Mouse (Mus musculus): ENCODE measurements at regions not wholly inside any gene's neighbourhood (a gene's known extent, or its start where the extent isn't known, plus 50 kb on each side); places are given as distances from the start of the nearest gene placed in this dataset.

- no peak for TF ChIP-seq CHD2 (IDR thresholded peaks at IDR 0.05; ENCODE audit: low read depth, low read length)
- H3K4me3 ChIP-seq (ENCODE audit: insufficient read depth in 1 of 2, low read depth in 1 of 2, low read length in 2 of 2, poor library complexity in 1 of 2, severe bottlenecking in 1 of 2), result no peak overlapping the region
- no peaks in the 10 kb centered on the region for H3K36me3 ChIP-seq (ENCODE audit: control insufficient read depth, insufficient read depth, low read length, poor library complexity, severe bottlenecking)
- DNase-seq (ENCODE audit: low read depth, low spot score), result no peak
- H3K27ac ChIP-seq (ENCODE audit: insufficient read depth, low read depth, low read length, poor library complexity, severe bottlenecking), result no peak overlapping the region
- no peaks in the 10 kb centered on the region for H3K9me3 ChIP-seq (ENCODE audit: control insufficient read depth, insufficient read depth, low read depth, low read length)
- H3K4me1 ChIP-seq (ENCODE audit: control insufficient read depth in 2 of 2, insufficient read depth in 2 of 2, low read length in 2 of 2, poor library complexity in 1 of 2), result no peaks in the 10 kb centered on the region
- in situ Hi-C loops (cut with MboI; ENCODE audit: low sequenced_read_pairs in 2 of 2, unreplicated experiment in 2 of 2), result no loop called here
- no peak overlapping the region for H3K9ac ChIP-seq (ENCODE audit: insufficient read depth, low read depth, low read length, poor library complexity, severe bottlenecking)
Observed at GRCm38 (mm10) chr1:45599421-45599820, 96.3 kb upstream of the Col5a2 start.

DNA sequence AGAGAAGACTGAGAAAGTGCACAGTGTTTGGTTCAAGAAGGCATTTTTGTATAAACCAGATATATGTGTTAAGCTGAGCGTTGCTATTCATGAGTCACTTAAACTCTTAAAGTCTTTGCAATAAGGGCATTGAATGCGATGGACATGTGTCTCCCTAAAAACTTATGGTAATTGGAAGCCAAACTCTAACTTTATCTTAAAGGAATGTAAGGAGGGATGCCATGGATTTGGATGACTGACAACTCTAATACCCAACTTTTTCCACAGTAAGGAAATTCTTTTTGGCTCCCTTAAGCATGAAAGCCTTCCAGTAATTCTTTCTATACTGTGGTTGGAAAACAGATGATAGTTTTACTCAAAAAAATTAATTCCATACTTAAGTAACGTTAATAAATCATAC lies 96.9 kb upstream of the Col5a2 start:
- in situ Hi-C loops (cut with MboI; ENCODE audit: low sequenced_read_pairs in 2 of 2, unreplicated experiment in 2 of 2), result no loop called here
- no peak for TF ChIP-seq CHD2 (IDR thresholded peaks at IDR 0.05; ENCODE audit: low read depth, low read length)
- TF ChIP-seq ZNF384 (IDR thresholded peaks at IDR 0.05; ENCODE audit: low read depth, low read length), result no peak
- TF ChIP-seq ZC3H11A (IDR thresholded peaks at IDR 0.05; ENCODE audit: borderline replicate concordance, low read depth, low read length), result no peak
- TF ChIP-seq MAFK (IDR thresholded peaks at IDR 0.05; ENCODE audit: insufficient read depth, low read depth, low read length), result no peak
- no peak for TF ChIP-seq HCFC1 (IDR thresholded peaks at IDR 0.05; ENCODE audit: borderline replicate concordance, insufficient read depth, low read length)
- Histone ChIP-seq H3K4me3 (ENCODE audit: insufficient read depth in 1 of 2, low read depth in 1 of 2, low read length in 2 of 2, poor library complexity in 1 of 2, severe bottlenecking in 1 of 2) (no peak overlapping the region), H3K4me1 (ENCODE audit: control insufficient read depth in 2 of 2, insufficient read depth in 2 of 2, low read length in 2 of 2, poor library complexity in 1 of 2) (no peaks in the 10 kb centered on the region), H3K36me3 (ENCODE audit: control insufficient read depth, insufficient read depth, low read length, poor library complexity, severe bottlenecking) (no peaks in the 10 kb centered on the region), H3K27ac (ENCODE audit: insufficient read depth, low read depth, low read length, poor library complexity, severe bottlenecking) (no peak overlapping the region), H3K9ac (ENCODE audit: insufficient read depth, low read depth, low read length, poor library complexity, severe bottlenecking) (no peak overlapping the region), H3K9me3 (ENCODE audit: control insufficient read depth, insufficient read depth, low read depth, low read length) (no peaks in the 10 kb centered on the region)
- DNase-seq (ENCODE audit: low read depth, low spot score), result no peak

GRCm38 (mm10) chr1:45605571-45605970 lies 102.5 kb upstream of the Col5a2 start:
- Histone ChIP-seq H3K27ac (ENCODE audit: insufficient read depth, low read depth, low read length, poor library complexity, severe bottlenecking) (no peak overlapping the region), H3K4me1 (ENCODE audit: control insufficient read depth in 2 of 2, insufficient read depth in 2 of 2, low read length in 2 of 2, poor library complexity in 1 of 2) (no peaks in the 10 kb centered on the region), H3K4me3 (ENCODE audit: insufficient read depth in 1 of 2, low read depth in 1 of 2, low read length in 2 of 2, poor library complexity in 1 of 2, severe bottlenecking in 1 of 2) (no peak overlapping the region), H3K9me3 (ENCODE audit: control insufficient read depth, insufficient read depth, low read depth, low read length) (no peaks in the 10 kb centered on the region), H3K9ac (ENCODE audit: insufficient read depth, low read depth, low read length, poor library complexity, severe bottlenecking) (no peak overlapping the region), H3K36me3 (ENCODE audit: control insufficient read depth, insufficient read depth, low read length, poor library complexity, severe bottlenecking) (no peaks in the 10 kb centered on the region)
- DNase-seq (ENCODE audit: low read depth, low spot score), result no peak
- in situ Hi-C loops (cut with MboI; ENCODE audit: low sequenced_read_pairs in 2 of 2, unreplicated experiment in 2 of 2), result no loop called here
- TF ChIP-seq ZC3H11A (IDR thresholded peaks at IDR 0.05; ENCODE audit: borderline replicate concordance, low read depth, low read length) (no peak), ZNF384 (IDR thresholded peaks at IDR 0.05; ENCODE audit: low read depth, low read length) (no peak), HCFC1 (IDR thresholded peaks at IDR 0.05; ENCODE audit: borderline replicate concordance, insufficient read depth, low read length) (no peak), CHD2 (IDR thresholded peaks at IDR 0.05; ENCODE audit: low read depth, low read length) (no peak), MAFK (IDR thresholded peaks at IDR 0.05; ENCODE audit: insufficient read depth, low read depth, low read length) (no peak)

GRCm38 (mm10) chr1:45608316-45608715 lies 105.2 kb upstream of the Col5a2 start:
- Histone ChIP-seq H3K9me3 (ENCODE audit: control insufficient read depth, insufficient read depth, low read depth, low read length) (no peaks in the 10 kb centered on the region), H3K4me3 (ENCODE audit: insufficient read depth in 1 of 2, low read depth in 1 of 2, low read length in 2 of 2, poor library complexity in 1 of 2, severe bottlenecking in 1 of 2) (no peak overlapping the region), H3K36me3 (ENCODE audit: control insufficient read depth, insufficient read depth, low read length, poor library complexity, severe bottlenecking) (no peaks in the 10 kb centered on the region), H3K27ac (ENCODE audit: insufficient read depth, low read depth, low read length, poor library complexity, severe bottlenecking) (no peak overlapping the region), H3K4me1 (ENCODE audit: control insufficient read depth in 2 of 2, insufficient read depth in 2 of 2, low read length in 2 of 2, poor library complexity in 1 of 2) (no peaks in the 10 kb centered on the region), H3K9ac (ENCODE audit: insufficient read depth, low read depth, low read length, poor library complexity, severe bottlenecking) (no peak overlapping the region)
- in situ Hi-C loops (cut with MboI; ENCODE audit: low sequenced_read_pairs in 2 of 2, unreplicated experiment in 2 of 2), result no loop called here
- no peak for DNase-seq (ENCODE audit: low read depth, low spot score)
- TF ChIP-seq HCFC1 (IDR thresholded peaks at IDR 0.05; ENCODE audit: borderline replicate concordance, insufficient read depth, low read length), result no peak
- TF ChIP-seq ZC3H11A (IDR thresholded peaks at IDR 0.05; ENCODE audit: borderline replicate concordance, low read depth, low read length), result no peak
- no peak for TF ChIP-seq ZNF384 (IDR thresholded peaks at IDR 0.05; ENCODE audit: low read depth, low read length)
- no peak for TF ChIP-seq CHD2 (IDR thresholded peaks at IDR 0.05; ENCODE audit: low read depth, low read length)
- TF ChIP-seq MAFK (IDR thresholded peaks at IDR 0.05; ENCODE audit: insufficient read depth, low read depth, low read length), result no peak

DNA sequence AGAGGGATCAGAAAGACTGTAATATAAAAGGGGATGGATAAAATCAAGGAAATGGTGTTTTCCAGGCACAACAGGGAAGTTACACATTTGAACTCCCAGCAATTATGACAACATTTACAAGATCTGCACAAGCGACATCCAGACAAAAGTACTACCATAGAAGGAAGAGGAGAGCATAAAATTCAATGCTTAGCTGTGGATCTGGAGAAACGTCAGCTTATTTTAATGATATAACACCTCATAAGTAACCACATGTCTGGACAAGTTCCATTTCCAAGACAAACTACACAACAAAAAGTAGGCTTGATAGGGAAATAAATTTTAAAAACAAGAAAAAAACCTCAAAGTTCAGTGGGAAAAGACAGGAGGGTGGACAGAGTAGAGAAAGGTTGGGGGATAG lies 115.9 kb upstream of the Col5a2 start:
- Histone ChIP-seq H3K27ac (ENCODE audit: insufficient read depth, low read depth, low read length, poor library complexity, severe bottlenecking) (no peak overlapping the region), H3K4me1 (ENCODE audit: control insufficient read depth in 2 of 2, insufficient read depth in 2 of 2, low read length in 2 of 2, poor library complexity in 1 of 2) (no peaks in the 10 kb centered on the region), H3K4me3 (ENCODE audit: insufficient read depth in 1 of 2, low read depth in 1 of 2, low read length in 2 of 2, poor library complexity in 1 of 2, severe bottlenecking in 1 of 2) (no peak overlapping the region), H3K9ac (ENCODE audit: insufficient read depth, low read depth, low read length, poor library complexity, severe bottlenecking) (no peak overlapping the region), H3K36me3 (ENCODE audit: control insufficient read depth, insufficient read depth, low read length, poor library complexity, severe bottlenecking) (no peaks in the 10 kb centered on the region), H3K9me3 (ENCODE audit: control insufficient read depth, insufficient read depth, low read depth, low read length) (no peaks in the 10 kb centered on the region)
- no peak for DNase-seq (ENCODE audit: low read depth, low spot score)
- TF ChIP-seq ZC3H11A (IDR thresholded peaks at IDR 0.05; ENCODE audit: borderline replicate concordance, low read depth, low read length) (no peak), MAFK (IDR thresholded peaks at IDR 0.05; ENCODE audit: insufficient read depth, low read depth, low read length) (no peak), CHD2 (IDR thresholded peaks at IDR 0.05; ENCODE audit: low read depth, low read length) (no peak), HCFC1 (IDR thresholded peaks at IDR 0.05; ENCODE audit: borderline replicate concordance, insufficient read depth, low read length) (no peak), ZNF384 (IDR thresholded peaks at IDR 0.05; ENCODE audit: low read depth, low read length) (no peak)
- in situ Hi-C loops (cut with MboI; ENCODE audit: low sequenced_read_pairs in 2 of 2, unreplicated experiment in 2 of 2), result no loop called here

Measured in ES-E14 (cell line).